Mouse (Mus musculus) midbrain, embryonic 12.5 days (tissue): ENCODE measurements at regions not wholly inside any gene's neighbourhood (a gene's known extent, or its start where the extent isn't known, plus 50 kb on each side); places are given as distances from the start of the nearest gene placed in this dataset.
A peak's percentile ranks its signal among the peaks of the same experiment; 100 is the strongest.

Experiments used
- ATAC-seq: fragments of 200-750 bp; cut with Nextera tagmentation; 2 replicates; pipeline ENCODE4 v1.8.0; 2017; ENCODE audit warnings: low read depth, moderate TSS enrichment, moderate library complexity; ENCODE audit not compliant: low FRiP score
- H3K27ac ChIP-seq: fragments of 300-500 bp; sonication (generic); replicated peaks from 2 replicates; pipeline ENCODE4 v1.5.1; 2016; ENCODE audit warnings: mild to moderate bottlenecking
- H3K27me3 ChIP-seq: fragments of 300-500 bp; sonication (generic); 2 replicates; pipeline ENCODE4 v1.6.1; 2016; ENCODE audit warnings: mild to moderate bottlenecking
- H3K36me3 ChIP-seq: fragments of 300-500 bp; sonication (generic); 2 replicates; pipeline ENCODE4 v1.6.1; 2016
- H3K4me1 ChIP-seq: fragments of 300-500 bp; sonication (generic); 2 replicates; pipeline ENCODE4 v1.6.1; 2016
- H3K4me2 ChIP-seq: fragments of 300-500 bp; sonication (generic); replicated peaks from 2 replicates; pipeline ENCODE4 v1.6.1; 2016; ENCODE audit warnings: mild to moderate bottlenecking, moderate library complexity
- H3K4me3 ChIP-seq: fragments of 300-500 bp; sonication (generic); 2 replicates; pipeline ENCODE4 v1.5.1; 2016; ENCODE audit warnings: mild to moderate bottlenecking
- H3K9ac ChIP-seq: fragments of 300-500 bp; sonication (generic); replicated peaks from 2 replicates; pipeline ENCODE4 v1.6.1; 2016; ENCODE audit warnings: mild to moderate bottlenecking, moderate library complexity
- H3K9me3 ChIP-seq: fragments of 300-500 bp; sonication (generic); 2 replicates; pipeline ENCODE4 v1.6.1; 2016; ENCODE audit warnings: mild to moderate bottlenecking
- whole genome bisulfite sequencing: fragments of 180-500 bp; shearing (Covaris S2); methylation state at CpG from one replicate; pipeline ENCODE4 v1.1.7; 2016; 5-methylcytosine and 5-hydroxymethylcytosine counted together

GRCm38 (mm10) chr16:37725745-37726144 lies 50.9 kb upstream of the Fstl1 start:
- H3K4me3 ChIP-seq: no peak overlapping the region
- H3K27ac ChIP-seq: no peak overlapping the region
- ATAC-seq: no peak

GRCm38 (mm10) chr16:37715173-37715572 lies 60.9 kb upstream of the Ndufb4 start:
- WGBS: 40% methylated on average over 7 of the region's 7 CpGs
- H3K9me3 ChIP-seq: no peaks in the 10 kb centered on the region
- no peak overlapping the region for H3K4me3 ChIP-seq
- 0 out of 2 replicates have a peak, but pooled peaks cover 4% of the 10 kb centered on the region for H3K27me3 ChIP-seq
- no peaks in the 10 kb centered on the region for H3K36me3 ChIP-seq
- H3K27ac ChIP-seq: no peak overlapping the region; the same call in 1 of the 2 replicates
- no peak overlapping the region for H3K4me2 ChIP-seq
- no peak overlapping the region for H3K9ac ChIP-seq
- no peaks in the 10 kb centered on the region for H3K4me1 ChIP-seq
- ATAC-seq: peak; percentile 49; the same call in 1 of the 2 replicates

More at GRCm38 (mm10) chr16:37725745-37726144, 50.9 kb upstream of the Fstl1 start:
- no peaks in the 10 kb centered on the region for H3K9me3 ChIP-seq
- no peaks in the 10 kb centered on the region for H3K27me3 ChIP-seq
- no peaks in the 10 kb centered on the region for H3K36me3 ChIP-seq
- WGBS: 87% methylated on average over 4 of the region's 4 CpGs
- H3K4me1 ChIP-seq: no peaks in the 10 kb centered on the region
- H3K4me2 ChIP-seq: no peak overlapping the region
- no peak overlapping the region for H3K9ac ChIP-seq

GRCm38 (mm10) chr16:37714276-37714675 lies 60.0 kb upstream of the Ndufb4 start:
- Histone ChIP-seq H3K4me3 (no peak overlapping the region), H3K36me3 (no peaks in the 10 kb centered on the region), H3K9me3 (no peaks in the 10 kb centered on the region), H3K9ac (no peak overlapping the region), H3K4me2 (no peak overlapping the region), H3K27me3 (0 out of 2 replicates have a peak, but pooled peaks cover 4% of the 10 kb centered on the region), H3K4me1 (no peaks in the 10 kb centered on the region), H3K27ac (no peak overlapping the region)
- ATAC-seq: no peak
- WGBS: 75% methylated on average over 6 of the region's 6 CpGs

GRCm38 (mm10) chr16:37706242-37706923 lies 52.1 kb upstream of the Ndufb4 start:
- ATAC-seq: no peak
- Histone ChIP-seq H3K36me3 (no peaks in the 10 kb centered on the region), H3K27me3 (no peaks in the 10 kb centered on the region), H3K4me1 (peaks cover 5% of the 10 kb centered on the region), H3K27ac (0 out of 2 replicates have a peak overlapping the region, but pooled peaks have one; percentile 12), H3K4me3 (no peak overlapping the region), H3K9me3 (no peaks in the 10 kb centered on the region), H3K4me2 (no peak overlapping the region), H3K9ac (no peak overlapping the region)
- 45% methylated on average over 9 of the region's 9 CpGs for whole genome bisulfite sequencing

- H3K9me3 ChIP-seq: no peaks in the 10 kb centered on the region
- H3K27ac ChIP-seq: no peak overlapping the region
- peaks cover 5% of the 10 kb centered on the region for H3K4me1 ChIP-seq
- no peak overlapping the region for H3K4me3 ChIP-seq
- no peak overlapping the region for H3K9ac ChIP-seq
- H3K27me3 ChIP-seq: no peaks in the 10 kb centered on the region
- H3K36me3 ChIP-seq: no peaks in the 10 kb centered on the region
- H3K4me2 ChIP-seq: no peak overlapping the region
- ATAC-seq: no peak
- WGBS: 87% methylated on average over 5 of the region's 5 CpGs
Measured at GRCm38 (mm10) chr16:37705209-37705608, 51.0 kb upstream of the Ndufb4 start.

- ATAC-seq: no peak
- Histone ChIP-seq H3K4me2 (no peak overlapping the region), H3K9ac (no peak overlapping the region), H3K27me3 (no peaks in the 10 kb centered on the region), H3K9me3 (no peaks in the 10 kb centered on the region), H3K27ac (no peak overlapping the region), H3K4me3 (no peak overlapping the region), H3K4me1 (peaks cover 5% of the 10 kb centered on the region), H3K36me3 (no peaks in the 10 kb centered on the region)
- 71% methylated on average over 9 of the region's 9 CpGs for WGBS
Measured at GRCm38 (mm10) chr16:37704461-37705155, 50.4 kb upstream of the Ndufb4 start.
